Mouse (Mus musculus) right cerebral cortex, postnatal 10 days (tissue): ENCODE measurements at regions not wholly inside any gene's neighbourhood (a gene's known extent, or its start where the extent isn't known, plus 50 kb on each side); places are given as distances from the start of the nearest gene placed in this dataset.
"Not testable (repeated sequence)": the region's sequence is repeated elsewhere in the genome, so short reads cannot be mapped to it uniquely, and the experiment has no call there.

Source experiments
- DNase-seq, 2 experiments: peaks; one replicate each; pipeline ENCODE4 v3.0.0; 2021; ENCODE audit warnings: low spot score in 2 of 2

DNA sequence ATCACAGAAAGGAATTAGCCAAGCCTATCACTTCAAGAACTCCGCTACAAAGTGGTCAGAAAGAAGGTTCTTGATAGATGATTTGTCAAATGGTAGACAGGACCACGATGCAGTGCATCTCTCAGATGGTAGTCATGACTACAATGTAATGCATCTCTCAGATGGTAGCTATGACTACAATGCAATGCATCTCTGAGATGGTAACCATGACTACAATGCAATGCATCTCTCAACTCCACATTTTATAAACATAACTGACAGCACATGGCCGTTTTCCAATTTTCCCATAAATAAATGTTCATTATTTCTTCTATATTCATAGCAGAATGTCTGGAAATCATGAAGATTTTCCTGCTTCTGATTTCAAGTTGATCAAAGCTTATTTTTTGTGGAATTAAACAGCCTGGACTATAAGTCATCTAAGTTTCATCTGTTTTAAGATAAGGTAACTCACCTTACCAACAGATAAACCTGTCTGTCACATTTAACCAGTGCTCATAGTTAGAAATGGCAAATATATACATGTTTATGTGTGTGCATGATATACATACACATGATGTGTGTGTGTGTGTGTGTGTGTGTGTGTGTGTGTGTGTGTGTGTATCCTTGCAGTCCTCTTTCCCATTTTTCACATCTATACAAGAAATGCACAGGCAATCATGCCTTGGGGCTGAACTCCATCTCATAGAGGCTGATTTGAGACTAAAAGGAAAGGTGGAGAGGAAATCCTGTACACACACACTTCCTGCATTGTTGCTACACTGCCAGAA, 122.4 kb downstream of the Phf3 start:
- DNase-seq: no peak

DNA sequence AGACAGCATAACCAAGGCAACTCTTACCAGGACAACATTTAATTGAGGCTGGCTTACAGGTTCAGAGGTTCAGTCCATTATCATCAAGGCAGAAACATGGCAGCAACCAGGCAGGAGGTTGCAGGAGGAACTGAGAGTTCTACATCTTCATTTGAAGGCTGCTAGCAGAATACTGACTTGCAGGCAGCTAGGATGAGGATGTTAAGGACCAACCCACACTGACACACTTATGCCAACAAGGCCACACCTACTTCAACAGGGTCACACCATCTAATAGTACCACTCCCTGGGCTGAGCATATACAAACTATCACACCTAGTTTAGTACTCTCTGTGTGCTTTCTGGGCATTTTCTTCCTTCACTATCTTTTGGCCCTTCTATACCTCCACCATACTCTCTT, 131.8 kb downstream of the Phf3 start:
- DNase-seq: no peak

DNA sequence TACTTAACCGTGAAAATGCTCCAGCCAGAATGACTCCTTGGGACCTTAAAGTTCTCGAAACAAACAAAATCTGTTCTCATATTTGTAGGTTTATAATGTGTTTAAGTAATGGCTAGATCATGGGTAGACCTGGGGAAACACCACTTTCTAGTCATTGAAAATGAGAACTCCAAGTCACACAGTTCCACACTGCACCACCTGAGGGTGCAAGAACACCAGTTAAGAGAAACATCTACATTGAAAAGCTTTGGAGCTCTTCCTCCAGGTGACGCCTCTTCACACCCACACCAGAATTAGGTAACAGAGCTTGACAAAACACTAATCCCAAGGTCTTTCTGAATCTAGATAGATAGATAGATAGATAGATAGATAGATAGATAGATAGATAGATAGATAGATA, 132.9 kb downstream of the Phf3 start:
- peak; percentile 74 to 79 for DNase-seq

DNA sequence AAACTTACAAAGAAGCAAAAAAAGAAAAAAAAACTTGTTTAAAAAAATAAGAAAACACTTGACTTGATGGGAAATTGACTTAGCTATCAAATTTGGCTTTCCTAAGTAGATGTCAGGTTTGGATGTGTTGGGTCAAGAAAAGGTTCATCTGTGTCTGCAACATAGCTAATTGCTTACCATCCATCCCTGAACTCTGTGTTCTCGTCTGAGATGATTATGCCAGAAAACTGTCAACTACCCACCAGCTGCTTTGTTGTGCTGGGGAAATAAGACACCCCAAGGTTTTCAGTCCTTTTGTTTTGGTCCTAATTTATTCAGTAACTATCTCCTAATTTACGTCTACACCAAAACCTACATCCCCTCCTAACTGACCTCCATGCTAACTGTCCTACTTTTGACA, 152.2 kb downstream of the Phf3 start:
- no peak for DNase-seq

DNA sequence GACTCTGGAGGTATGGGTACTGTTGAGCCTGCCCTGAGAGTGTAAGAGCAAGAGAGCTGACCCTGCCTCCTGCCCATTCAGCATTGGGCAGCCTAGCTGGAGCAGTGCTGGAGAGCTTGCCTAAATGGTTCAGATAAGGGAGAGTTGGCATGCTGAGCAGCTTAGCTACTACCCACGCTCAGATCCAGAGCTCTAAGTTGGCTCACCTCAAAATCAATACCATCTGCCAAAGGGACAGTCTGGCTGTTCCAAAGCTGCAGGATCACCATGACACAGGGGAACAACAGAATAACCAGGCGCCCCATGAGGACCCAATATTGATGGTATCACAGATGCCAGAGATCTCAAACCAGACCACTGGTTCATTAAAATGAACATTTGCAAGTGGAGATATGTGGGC, 152.9 kb downstream of the Phf3 start:
- DNase-seq: no peak

DNA sequence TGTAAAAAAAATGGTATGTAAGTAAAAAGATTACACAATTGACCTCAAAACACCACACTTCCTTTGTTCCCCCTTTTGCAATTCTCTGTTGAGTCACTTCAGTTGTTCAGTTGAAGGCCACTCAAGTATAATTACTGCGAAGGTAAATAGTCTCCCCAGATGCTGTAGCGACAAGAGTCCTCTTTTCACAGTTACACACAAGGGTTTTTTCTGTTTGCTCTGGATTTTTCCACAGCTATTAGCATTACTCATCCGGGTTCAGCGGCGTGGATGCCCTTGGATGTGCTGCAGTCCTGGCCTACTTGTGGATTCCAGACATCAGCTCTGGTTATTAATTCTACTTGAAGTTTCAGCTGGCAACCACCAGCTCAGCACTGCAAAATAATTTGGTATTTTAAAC, 155.1 kb downstream of the Phf3 start:
- no peak for DNase-seq

DNA sequence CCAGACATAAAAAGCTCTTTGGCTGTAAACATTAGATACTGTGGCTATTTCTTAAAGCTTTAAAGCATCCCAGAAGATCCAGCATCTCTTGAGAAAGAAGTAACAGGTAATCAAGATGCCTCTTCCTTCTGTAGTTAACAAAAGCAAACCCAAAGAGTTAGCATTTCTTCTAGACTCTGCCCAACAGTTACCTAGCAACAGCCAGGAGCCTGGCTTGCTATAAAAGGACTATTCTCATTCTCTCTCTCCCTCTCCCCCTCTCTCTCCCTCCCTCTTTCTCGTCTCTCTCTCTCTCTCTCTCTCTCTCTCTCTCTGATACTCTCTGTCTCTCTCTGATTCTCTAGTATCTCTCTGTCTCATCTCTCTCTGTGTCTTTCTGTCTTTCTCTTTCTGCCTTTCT, 157.4 kb downstream of the Phf3 start:
- no peak for DNase-seq

DNA sequence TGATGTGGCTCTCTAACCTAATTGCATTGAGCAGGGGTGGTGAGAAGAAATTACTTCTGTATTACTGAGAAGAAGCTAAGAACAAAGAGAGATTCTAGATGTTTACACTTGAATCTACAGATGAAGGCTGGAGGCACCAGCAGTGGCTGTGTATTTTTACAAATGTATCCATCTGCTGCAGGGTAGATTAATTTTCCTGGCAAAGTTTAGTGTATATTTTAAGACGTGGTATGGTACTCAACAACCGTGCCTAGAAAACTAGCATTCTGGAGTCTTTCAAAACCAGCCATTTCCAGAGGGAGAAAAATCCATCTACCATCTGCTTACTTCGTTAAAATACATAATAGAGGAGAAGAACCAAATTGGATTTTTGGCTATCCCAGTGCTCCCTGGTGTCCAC, 172.6 kb downstream of the Phf3 start:
- no peak for DNase-seq

DNA sequence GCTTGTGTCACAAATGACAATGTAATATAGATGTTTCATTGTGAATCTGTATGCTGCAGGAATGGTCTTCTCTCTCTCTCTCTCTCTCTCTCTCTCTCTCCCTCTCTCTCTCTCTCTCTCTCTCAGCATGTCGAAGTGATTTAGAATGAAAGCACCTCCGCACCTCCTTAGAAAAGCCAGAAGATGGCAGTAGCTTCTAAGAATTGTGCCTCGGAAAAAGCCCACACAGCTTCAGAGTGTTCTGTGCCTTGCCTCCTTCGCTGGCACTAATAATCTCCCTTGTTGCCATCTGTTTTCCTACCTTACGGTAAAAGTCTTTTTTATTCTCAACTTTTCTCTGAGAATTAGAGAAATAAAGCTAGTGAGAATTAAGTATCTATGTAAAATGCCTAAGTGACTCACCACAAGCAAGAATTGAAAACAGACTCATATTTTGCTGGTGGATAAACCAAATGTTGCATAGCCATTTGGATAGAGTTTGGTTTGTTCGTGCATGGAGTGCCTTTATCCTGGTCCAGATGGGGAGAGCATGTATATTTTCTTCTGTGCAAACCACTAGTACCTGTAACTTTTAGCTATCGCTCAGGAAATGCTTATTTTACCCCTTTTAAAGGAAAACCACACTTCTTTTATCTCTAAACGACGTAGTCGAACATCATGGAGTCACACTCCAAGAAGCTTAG, 173.2 kb downstream of the Phf3 start:
- peak; percentile 59 to 65 for DNase-seq

DNA sequence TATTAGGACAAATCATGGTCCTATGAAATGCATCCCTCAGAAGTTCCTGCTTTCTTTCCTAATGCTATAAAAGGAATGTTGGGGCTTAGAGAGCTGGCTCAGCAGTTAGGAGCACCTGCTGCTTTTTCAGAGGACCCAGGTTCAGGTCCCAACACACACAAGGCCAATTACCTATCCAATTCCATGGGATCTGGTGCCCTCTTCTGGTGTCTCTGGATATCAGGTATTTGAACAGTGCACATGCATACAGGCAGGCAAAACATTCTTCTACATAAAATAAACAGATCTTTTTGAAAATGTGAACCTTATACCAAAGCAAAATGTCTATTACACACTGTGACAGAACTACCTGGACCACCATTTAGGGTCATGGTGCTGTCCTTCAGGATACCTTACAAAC, 177.4 kb downstream of the Phf3 start:
- DNase-seq: no peak

DNA sequence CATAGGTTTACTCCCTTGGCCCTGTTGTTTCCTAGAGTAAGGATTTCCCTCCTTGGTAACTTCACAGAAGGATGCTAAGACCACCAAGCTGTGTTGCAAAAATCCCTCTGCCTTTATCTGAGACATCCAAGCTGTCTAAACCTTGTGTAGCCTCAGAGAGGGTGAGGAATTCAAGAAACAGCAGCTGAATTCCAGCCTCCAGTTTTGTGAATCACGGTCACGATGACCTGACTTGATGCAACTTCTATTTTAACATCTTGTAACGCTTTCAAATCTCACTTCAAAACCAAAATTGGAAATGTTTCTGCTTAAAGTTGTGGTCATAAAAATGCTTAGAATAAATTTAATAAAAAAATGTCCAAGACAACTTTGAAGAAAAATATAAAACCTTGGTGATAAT, 188.4 kb downstream of the Phf3 start:
- DNase-seq: no peak

DNA sequence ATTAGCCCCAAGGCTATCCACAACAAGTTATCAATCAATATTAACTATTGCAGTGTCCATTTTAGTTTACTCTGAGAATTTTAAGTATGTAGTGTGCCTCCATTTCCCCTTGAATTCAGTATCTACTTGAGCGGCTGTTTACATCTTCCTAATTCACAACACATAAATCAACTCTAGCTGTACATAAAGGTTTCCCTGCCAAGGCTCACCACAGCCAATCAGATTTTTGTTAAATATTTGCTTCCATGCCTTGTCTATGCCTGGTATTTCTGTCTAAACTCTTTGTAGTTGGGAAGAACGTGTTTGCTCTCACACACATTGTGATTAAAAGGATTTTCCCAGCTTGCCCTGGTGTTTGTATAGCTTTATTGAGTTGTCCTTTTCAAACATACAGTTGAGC, 189.8 kb downstream of the Phf3 start:
- DNase-seq: no peak

DNA sequence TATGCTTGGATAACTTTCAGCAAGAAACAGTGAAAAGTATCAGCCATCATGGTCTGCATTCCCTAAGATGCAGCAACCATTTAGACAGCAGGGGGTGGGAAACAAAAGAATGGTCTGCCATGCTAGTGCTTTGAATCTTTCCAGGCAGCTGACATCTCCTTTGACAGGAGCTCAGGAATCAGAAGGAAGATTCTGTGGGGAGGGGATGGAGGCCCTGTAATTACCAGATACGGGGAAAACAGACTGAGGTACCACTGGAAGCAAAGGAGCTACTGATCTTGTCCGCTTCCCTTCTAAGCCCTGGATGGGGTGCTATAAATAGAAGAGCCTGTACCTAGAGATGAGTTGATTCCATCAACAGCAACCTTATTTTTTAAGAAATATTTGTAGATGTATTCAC, 233.9 kb downstream of the Phf3 start:
- no peak for DNase-seq

DNA sequence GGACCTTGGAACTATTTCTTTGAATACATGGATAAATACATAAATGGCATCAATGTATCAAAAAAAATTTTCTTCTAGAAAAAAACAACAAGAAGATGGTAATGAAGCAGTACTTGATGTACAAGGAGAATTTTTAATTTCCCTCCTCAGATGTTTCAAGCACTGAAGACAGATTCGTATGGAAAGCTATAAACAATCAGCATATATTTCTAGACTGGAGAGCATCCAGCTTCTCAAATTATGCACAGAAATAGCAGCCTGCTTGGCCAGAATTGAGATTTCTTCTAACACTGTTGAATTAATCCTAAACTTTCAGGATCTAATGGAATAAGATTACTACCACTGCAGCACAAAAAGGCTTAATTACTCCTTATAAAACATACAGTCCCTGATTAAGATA, 241.0 kb downstream of the Phf3 start:
- no peak for DNase-seq

DNA sequence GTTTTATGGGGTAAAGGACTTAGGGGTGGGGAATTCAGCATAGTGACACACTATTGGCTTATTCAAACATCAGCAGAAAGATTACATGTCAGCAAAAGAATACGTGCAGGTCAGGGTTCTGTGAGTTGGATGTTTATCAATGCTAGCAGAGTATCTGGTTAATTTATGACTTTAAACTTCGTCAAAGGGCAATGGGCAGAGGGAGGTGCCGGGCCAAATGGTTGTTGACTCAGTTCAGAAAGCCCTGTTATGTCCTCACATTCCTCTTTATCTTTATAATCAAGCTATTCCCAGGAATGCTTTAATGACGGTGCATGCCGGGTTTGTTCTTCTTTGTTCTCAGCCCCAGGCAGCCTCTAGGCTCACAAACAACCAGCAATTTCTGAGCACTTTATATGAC, 245.9 kb downstream of the Phf3 start:
- not testable (repeated sequence) for DNase-seq

DNA sequence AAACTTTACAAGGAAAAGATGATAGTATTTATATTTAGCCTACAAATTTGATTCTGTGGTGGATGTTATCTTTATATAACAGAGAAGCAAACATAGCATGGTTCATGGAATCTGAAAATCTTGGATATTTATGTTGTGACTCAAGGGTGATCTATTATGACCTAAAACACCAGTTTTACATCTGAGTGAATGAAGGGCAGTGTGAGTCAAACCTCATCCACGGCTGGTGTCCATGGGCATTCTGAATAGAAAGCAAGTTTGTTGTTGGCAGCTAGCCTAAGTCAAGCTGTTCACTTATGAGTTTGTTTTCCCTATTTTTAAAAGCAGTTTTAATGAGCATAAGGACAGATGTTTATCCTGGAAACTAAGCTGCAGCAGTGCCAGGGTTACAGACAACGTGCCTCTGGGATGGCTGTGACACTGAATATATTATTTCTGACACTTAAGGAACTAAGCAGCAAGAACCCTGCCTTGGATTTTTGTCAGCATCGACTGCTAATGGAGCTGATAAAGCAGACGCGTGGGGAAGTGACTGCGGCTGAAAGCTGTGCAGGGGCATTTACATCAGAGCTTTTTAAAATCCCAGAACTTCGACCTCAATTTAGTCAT, 278.5 kb downstream of the Phf3 start:
- DNase-seq: no peak

DNA sequence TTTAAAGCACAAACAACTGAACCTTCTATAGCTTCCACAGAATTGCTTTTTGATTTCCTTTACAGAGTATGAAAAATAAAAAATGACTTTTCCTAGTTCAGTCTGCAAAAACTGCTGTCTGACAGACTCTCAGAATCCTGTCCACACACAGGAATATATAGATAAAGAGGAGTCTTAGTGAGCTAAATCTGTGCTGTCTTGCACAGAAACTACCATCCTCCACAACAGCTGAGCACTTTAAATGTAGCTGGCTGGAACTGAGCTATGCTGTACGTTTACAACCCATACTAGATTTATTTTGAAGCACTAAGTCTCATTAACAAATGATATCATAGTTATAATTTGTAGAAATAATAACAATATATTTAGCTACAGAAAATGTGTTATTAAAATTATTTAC, 279.7 kb downstream of the Phf3 start:
- DNase-seq: peak in 1 of 2 experiments; percentile 45

DNA sequence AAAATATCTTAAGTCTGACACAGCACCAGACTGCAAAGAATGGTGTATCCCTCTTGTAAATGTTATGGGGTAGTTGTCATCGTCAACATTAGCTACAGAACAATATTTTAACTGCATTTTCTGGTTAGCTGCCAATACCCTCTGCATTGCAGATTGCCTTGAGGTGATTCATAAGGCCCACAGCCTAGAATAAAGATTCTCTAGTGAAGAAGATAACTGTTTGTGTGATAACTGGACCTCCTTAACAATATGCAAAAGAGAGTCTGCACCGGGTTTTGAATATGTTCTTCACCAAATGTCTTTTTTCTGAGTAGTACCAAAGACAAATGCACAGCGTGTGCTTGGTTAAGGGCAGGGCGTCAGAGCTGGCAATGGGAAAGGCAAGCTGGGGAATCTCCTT, 283.0 kb downstream of the Phf3 start:
- no peak for DNase-seq

DNA sequence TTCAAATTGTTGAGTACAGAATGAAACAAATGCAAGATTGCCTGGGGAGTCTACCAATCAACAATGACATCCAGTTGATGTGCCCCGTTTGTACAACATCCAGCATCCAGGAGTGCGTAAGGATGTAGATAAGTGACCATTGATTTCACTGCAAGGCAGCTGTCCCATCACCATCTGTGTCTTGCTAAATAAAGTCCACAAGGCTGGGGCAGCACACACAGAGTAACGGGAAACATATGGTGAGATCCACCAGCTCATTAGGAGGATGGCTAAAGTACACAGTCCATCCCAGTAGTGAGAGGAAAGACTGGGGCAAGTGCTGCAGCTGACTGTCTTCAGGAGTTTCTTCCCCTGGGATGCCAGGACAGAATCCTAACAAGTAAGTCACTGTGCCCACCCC, 284.8 kb downstream of the Phf3 start:
- no peak for DNase-seq

DNA sequence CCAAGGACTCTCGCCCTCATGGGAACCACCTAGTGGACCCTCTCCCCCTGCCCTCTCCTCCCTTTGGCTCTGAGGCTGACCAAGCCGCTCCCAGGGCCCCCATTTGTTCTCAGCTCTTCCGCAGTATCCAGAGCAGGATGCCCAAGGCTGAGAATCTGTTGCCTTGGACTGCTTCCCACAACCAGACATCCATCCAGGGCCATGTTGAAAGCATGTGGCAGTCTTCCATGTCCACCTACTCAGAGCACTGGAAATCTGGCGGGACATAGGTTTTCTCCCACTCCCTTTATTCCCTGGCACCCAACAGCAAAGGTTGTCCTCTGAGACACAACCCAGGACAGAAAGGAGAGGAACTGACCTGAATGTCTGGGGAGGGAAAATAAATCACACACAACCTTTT, 285.4 kb downstream of the Phf3 start:
- peak; percentile 43 to 63 for DNase-seq

DNA sequence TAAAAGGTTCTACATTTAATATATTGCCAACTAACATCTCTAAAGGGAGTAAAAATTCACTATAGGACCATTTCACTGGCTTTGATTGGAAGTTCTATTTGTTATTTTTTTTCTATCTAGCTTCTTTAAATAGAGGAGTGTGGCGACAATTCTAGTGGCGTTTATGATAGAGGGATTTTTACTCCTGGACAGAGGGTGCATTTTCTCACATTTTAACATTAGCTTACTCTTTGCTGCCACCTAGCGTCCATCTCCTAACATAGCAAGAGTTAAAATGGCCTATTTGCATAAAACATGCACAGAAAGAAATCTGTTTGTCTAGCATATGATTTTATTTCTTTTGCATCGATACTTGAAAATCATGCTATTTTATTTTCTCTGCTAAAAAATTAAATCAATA, 288.9 kb downstream of the Phf3 start:
- peak; percentile 72 to 77 for DNase-seq

DNA sequence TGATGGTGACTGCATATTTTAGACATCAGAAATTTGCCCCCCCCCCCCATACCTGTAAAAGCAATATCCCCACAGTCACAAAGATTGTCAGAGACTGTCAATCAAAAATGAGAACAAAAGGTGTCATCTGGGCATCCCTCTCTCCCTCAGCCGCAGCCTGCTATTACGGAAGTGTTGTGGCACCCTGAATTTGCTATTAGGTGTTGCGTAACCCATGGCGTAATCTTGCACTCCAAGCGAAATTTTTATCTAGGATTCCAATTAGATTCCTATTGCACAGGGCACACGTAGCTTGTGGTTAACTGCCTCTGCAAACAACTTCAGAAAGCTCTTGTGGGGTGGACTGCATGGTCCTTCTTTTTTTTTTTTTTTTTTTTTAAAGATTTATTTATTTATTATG, 289.9 kb downstream of the Phf3 start:
- no peak for DNase-seq

DNA sequence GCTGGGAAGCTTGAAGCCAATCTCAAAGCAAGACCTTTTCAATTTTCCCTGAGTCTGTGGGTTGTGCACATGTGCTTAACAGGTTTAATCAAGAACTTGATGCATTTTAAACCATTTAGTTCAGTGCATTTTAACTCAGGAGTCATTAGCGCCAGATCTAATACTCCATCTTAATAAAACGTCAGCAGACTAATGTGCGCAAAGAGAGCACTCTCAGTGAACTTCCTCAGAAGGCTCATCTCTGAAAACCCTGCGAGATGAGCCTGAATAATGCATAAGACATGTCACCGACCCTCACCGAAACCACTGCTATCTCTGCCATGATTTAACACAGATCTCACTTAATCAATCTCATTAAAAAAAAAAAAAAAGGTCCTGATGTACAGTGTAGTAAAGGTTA, 309.0 kb downstream of the Phf3 start:
- no peak for DNase-seq
